Mouse (Mus musculus): ENCODE measurements at regions not wholly inside any gene's neighbourhood (a gene's known extent, or its start where the extent isn't known, plus 50 kb on each side); places are given as distances from the start of the nearest gene placed in this dataset.

- no peak for DNase-seq
Measured at GRCm38 (mm10) chr2:117968731-117969130, 142.9 kb upstream of the Thbs1 start.

DNA sequence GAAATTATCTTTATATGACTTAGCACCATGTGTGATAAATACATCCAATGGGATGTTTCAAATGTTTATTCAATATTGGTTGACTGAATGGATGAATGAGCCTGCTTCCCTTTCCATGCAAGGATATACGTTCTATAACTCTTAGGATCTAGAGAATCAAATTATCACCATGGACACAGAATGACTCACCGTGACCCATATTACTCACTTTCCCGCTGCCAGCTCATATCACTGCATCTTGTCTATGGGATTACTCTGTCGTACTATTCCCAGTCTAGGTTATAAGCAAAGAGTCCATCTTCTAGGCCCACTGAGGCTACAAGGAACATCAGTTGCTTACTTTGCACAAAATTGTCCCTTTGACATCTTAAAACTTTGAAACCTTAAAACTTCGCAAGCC lies 141.0 kb upstream of the Thbs1 start:
- DNase-seq = no peak

DNA sequence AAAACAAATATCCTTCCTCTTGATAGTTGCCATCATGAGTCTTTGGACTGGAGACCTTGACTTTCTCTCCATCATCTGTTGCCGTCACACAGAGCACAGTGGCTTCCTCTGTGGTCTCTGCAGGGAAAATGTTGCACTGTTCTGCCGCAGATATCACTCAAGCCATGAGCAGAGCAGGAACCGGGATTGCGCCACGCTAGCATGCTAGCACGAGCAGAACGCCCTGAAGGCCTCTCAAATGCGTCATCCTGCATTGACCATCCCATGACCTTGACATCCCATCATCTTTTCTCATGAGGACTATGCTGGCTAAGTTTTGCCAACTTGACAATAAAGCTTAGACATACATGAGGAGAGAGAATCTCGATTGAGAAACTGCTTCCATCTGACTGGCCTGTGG lies 134.6 kb upstream of the Thbs1 start:
- DNase-seq = peak; percentile 6 to 40

DNA sequence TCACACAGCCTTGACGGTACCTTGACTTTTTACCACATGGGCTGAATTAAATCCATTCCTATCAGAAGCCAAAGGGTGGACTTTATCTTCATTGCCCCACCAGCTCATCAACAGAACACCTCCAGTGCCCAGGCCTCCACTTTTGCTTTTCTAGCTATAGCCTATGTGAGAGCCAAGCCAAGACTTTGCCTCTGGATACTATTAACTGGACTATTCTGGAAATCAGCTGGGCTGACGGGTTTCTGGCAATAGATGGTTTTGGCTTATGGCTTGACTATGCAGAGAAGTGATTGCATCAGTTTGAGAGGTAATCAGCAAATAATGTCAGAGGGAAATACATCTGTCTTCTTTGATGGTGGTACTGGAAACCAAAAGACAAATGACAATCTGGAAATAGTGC lies 130.8 kb upstream of the Thbs1 start:
- DNase-seq = no peak

GRCm38 (mm10) chr2:117984569-117984968 lies 127.1 kb upstream of the Thbs1 start:
- DNase-seq = no peak

DNA sequence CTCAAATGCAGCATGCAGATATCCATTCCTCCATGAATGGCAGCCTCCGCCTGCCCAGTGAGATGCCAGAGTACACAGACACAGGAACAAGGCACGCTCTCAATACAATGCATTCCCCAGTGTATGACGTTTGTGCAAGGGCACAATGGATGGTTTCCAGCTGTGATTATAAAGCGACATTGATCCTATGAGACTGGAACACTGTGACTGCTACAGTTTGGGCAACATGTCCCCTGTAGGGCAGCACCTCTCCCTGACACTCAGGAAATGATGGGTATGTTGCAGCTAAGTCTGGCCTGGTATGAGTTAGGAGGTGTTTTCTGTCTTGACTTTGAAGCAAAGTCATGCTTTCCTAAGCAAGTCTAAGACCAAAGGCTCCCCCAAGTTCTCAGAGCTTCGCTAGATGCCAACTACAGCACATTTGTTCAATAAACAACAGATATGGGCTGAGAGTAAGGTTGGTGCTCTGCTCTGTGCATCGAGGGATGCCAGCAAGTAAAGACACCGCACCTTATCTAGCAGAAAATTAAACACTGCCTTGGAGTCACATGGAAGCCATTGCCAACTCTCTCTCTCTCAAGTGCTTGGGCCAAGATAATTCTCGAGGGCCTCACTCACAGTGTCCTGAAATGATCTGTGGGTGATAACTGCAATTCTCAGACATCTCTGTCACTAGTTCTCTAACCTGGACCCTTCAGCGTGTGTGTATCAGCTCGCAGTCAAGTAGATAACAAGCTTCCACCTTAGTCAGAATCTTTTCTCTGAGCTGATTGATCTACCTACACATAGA lies 124.1 kb upstream of the Thbs1 start:
- no peak for DNase-seq

GRCm38 (mm10) chr2:117988396-117989173 lies 123.1 kb upstream of the Thbs1 start:
- no peak for DNase-seq

- no peak for DNase-seq
Measured at GRCm38 (mm10) chr2:117989215-117989614, 122.5 kb upstream of the Thbs1 start.

- no peak for DNase-seq
Measured at GRCm38 (mm10) chr2:117996130-117997083, 115.3 kb upstream of the Thbs1 start.

DNA sequence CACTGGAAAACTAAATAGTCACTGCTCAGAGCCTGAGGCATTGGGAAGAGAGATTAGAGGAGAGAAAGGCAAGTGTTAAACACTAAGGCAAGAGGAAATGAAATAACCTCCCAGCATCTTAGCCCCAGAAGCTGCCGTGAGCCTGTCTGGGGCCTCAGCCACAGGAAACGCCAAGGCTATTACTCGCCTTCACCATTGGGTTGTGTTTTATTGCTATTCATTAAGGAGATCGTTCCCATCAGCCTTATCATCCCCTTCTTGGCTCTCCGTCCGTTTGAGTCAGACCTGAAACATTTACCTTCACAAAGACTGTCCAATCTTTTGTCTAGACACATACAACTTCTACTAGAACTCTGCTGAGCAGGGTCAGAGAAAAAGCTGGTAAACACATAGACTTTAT lies 112.0 kb upstream of the Thbs1 start:
- DNase-seq = no peak

DNA sequence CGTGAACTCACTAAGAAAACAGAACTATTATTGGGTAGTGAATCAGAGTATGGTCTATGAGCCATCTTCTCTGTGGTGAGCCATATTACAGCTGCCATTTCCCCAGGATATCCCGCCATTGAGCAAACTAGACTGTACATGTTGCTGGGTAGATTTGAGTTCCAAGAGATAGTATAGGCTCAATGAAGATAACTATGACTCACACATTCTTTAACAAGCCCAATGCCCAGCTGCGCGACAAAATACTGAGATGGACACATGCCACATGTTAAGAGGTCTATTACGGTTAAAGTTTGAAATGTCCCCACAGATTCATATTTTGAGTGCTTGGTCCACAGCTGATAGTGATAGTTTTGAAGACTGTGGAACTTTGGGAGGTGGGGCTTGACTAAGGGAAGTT lies 107.5 kb upstream of the Thbs1 start:
- DNase-seq = no peak

DNA sequence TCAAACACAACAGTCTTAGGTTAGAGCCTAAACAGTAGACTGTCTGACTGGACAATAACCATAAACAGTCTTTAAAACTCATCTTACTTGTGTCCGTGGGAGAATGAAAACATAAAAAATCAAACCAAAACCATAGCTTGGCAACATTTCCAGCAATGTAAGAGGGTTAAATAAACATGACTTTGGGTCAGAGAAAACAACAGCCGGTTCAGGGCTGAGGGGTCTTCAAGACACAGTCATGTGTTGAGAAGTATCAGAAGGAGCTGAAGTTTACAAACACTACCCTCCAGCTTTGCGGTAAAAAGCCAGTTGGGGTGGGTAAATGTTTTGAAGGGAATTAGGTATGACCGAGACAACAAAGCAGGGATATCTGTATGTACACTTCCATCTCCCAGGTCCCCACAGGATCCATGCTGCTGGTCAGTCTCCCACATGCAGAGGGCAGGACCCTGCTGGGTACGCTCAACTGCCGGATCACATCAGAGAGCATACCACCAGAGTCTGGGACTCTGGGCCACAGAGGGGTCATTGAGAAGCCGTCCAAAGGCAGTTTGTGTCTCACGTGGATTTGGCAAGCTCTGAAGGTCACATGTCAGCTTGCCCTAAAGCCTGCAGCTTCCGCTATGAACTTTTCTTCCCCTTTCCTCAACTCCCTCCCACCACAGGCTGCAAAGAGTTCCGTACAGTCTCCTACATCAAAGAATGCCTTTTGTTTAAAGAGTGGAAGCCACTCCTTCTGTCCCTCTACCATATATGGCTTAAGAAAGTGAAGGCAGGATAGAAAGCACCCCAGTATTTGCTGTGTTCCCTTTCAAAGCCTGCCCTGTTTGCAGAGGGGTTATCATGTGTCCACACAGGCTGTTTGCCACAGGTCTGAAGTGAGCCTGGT lies 103.9 kb upstream of the Thbs1 start:
- peak; percentile 12 to 29 for DNase-seq

DNA sequence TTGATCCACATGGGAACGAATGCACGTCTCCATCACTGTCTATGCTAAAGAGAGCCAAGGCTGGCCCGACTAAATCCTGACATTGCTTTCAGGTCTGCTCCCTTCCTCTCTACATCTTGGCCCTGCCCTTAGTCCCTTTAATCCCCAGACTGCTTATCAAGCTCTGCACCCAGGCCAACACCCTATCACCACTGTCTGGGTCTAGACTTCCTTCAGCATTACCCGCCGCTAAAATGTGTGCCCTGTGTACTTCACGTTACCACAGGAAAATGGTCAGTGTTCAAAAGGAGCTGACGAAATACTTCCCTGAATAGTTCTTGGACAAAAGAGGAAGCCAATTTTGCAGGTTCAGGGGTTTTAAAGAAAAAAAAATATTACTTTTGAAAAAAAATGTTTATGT lies 100.0 kb upstream of the Thbs1 start:
- DNase-seq = no peak

DNA sequence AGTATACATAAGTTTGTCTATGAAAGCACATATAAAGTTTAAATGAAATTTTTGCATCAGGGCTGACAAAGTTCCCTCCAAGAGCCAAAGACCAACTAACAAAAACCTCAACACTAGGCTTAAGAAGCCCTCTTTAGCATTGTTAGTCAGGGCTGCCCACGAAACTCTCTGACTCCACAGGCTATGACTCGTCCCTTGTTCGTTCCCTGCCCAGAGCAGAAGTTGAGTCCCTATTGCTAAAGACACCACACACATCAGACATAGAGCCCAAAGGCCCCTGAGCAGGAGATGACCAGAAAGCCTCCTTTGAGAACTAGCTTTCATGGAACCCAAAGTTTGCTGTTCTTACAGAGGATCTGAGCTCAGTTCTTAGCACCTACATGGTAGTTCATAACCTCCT lies 99.5 kb upstream of the Thbs1 start:
- DNase-seq = no peak

GRCm38 (mm10) chr2:118013156-118013555 lies 98.5 kb upstream of the Thbs1 start:
- DNase-seq = no peak

GRCm38 (mm10) chr2:118015182-118015581 lies 96.5 kb upstream of the Thbs1 start:
- no peak for DNase-seq

DNA sequence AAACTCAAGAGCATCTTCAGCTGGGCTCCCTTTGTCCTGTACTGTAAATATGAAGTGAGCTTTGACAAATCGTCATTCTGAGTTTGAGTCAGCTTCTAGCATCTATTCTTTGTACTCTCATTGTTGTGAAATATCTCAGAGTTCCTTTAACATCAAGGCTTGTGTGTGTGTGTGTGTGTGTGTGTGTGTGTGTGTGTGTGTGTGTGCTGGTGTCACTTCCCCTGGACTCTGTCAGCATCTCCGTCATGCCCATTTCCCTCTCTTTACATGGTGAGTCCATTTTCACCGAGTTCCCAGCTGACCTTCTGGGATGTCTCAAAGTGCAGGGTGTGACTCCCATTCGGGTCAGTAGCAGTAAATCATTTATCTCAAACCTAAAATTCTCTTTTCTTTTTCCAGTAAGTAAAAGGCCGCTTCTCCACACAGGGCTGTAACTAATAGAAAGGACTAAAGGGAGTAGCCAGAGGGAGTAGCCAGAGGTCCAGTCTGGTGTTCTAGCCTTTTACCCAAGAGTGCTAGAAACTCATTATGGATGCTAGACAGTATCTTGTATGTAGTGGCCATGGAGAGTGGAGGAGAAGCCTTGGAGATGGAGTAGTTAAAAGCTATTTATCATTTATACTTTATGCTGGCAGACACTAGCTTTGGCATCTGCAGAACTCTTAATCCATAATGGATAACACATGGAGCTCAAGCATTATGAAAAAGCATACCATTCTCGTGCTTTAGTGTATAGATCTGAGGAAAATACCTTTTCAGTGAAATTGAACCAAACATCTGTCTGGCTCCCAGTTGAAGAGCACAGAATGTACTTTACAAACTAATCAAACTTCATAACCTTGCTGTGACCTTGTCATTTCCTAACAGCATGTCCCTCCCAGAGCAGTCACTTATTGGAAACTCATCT lies 85.6 kb upstream of the Thbs1 start:
- DNase-seq = no peak

GRCm38 (mm10) chr2:118028881-118029280 lies 82.8 kb upstream of the Thbs1 start:
- no peak for DNase-seq

- DNase-seq = no peak
Measured at GRCm38 (mm10) chr2:118029470-118030108, 82.1 kb upstream of the Thbs1 start.

GRCm38 (mm10) chr2:118031662-118032061 lies 80.0 kb upstream of the Thbs1 start:
- no peak for DNase-seq
